Mouse (Mus musculus) bone marrow, adult 2 months (tissue): Measurements from ENCODE around the gene Cnih2.

Experiments
- CTCF ChIP-seq: fragments of 200-500 bp; IDR thresholded peaks from 2 replicates; pipeline ENCODE4 v1.5.1; 2011; ENCODE audit warnings: low read length, control low read depth; ENCODE audit not compliant: control insufficient read depth, insufficient read depth
- POLR2A ChIP-seq: fragments of 200-500 bp; IDR thresholded peaks from 2 replicates; pipeline ENCODE4 v1.6.1; 2011; ENCODE audit warnings: low read depth, mild to moderate bottlenecking, control low read depth, low read length, borderline replicate concordance; ENCODE audit not compliant: control insufficient read depth

GRCm38 (mm10) chr19:5087884-5088728, 10.2 kb downstream of the Cnih2 start, which contains the start of gene Yif1a:
- TF ChIP-seq POLR2A (peak; percentile 84; the same call in 1 of the 2 replicates), CTCF (peak; percentile 43; the same call in 1 of the 2 replicates)
